Mouse (Mus musculus): ENCODE measurements around the gene Mgat3. TPM values are rescaled to one million over a fixed set of nuclear protein-coding genes. Genes with fewer than 3 reads are reported as not detected.

The Mgat3 gene
- polyA plus RNA-seq, 1 experiment: 23.9 TPM

DNA sequence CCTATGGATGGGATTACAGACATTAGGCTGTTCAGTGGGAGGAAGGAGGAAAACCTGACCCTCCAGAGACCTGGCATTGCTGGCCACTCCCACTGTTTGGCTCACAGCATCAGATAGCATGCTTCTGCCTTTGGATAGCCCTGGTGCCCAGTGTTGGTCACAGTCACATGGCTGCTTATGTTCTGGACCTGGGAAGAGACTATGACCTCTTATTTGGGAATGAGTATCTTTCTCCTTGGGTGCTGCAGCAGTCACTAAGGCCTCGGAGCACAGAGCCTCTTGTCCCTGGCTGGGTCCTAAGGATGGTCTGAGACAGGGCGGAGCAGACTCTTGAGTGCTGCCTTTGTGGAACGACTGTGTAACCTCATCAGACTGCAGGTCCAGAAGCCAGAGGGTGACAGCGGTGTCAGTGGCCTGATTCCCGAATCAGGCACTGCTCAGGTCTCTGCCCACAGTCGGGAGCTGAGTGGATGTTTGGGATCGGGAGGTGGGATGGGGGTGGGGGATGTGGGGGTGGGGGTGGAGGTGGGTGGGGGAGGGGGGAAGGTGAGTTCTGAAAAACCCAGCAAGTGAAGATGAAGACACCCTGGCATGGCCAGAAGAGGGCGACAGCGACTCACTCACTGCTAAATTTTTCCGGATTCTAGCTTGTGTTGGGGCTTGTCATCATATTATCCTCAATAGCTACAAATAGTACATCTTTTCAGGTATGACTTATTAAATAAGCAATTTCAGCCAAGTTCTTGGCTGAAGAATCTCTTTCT, 42.4 kb downstream of the Mgat3 start:
- Histone ChIP-seq H3K4me3 (replicated peaks; ENCODE audit: extremely low read depth, low read depth, low read length) (no peak overlapping the region), H3K4me1 (ENCODE audit: control insufficient read depth, insufficient read depth, low read length) (peaks cover 8% of the 10 kb centered on the region; the same call in 1 of the 2 replicates)
- TF ChIP-seq POLR2A (IDR thresholded peaks at IDR 0.05; ENCODE audit: borderline replicate concordance, extremely low read depth, low read depth, low read length): no peak
- peak; percentile 67 for TF ChIP-seq CTCF (IDR thresholded peaks at IDR 0.05; ENCODE audit: insufficient read depth, low read length)
- peak; percentile 13 for DNase-seq
- 18% methylated on average over 10 of the region's 10 CpGs for WGBS

DNA sequence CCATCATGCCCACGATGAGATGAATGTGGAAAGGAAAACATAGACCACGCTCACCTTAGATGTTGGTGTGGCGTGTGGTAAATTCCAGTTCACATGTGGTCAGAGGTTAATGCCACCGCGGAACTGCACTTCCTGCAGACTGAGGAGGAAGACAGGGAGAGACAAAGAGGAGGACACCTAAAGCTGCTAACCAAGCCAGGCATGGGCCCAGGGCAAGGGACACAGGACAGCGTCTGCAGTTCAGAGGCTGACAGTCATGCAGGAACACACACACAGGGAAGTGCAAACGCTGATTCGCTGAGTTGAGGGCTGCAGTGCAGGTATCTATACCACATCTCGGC, 42.9 kb downstream of the Mgat3 start:
- WGBS: 48% methylated on average over 9 of the region's 9 CpGs
- TF ChIP-seq POLR2A (IDR thresholded peaks at IDR 0.05; ENCODE audit: borderline replicate concordance, extremely low read depth, low read depth, low read length) (no peak), CTCF (IDR thresholded peaks at IDR 0.05; ENCODE audit: insufficient read depth, low read length) (no peak)
- no peak for DNase-seq

DNA sequence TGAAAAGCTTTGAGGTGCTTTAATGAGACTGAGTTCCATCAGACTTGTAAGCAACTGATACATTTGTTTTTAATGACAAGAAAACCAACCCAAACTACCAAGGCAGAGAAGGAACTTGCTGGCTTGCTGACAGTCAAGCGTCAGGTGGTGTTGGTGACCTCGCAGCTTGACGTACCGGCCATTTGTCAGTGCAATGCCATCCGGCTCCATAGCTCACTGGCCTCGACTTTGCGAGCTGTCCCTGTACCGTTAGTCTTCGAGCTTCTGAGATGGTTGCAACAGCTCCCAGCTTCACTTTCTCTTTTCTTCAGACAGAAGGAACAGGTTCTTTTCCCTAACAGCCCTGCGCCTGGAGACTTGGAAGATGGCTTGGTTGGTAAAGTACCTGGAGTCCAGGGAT, 44.0 kb downstream of the Mgat3 start:
- Histone ChIP-seq H3K4me3 (replicated peaks; ENCODE audit: extremely low read depth, low read depth, low read length) (no peak overlapping the region), H3K4me1 (ENCODE audit: control insufficient read depth, insufficient read depth, low read length) (peaks cover 8% of the 10 kb centered on the region; the same call in 1 of the 2 replicates)
- DNase-seq: no peak
- TF ChIP-seq POLR2A (IDR thresholded peaks at IDR 0.05; ENCODE audit: borderline replicate concordance, extremely low read depth, low read depth, low read length) (no peak), CTCF (IDR thresholded peaks at IDR 0.05; ENCODE audit: insufficient read depth, low read length) (no peak)
- 86% methylated on average over 10 of the region's 10 CpGs for WGBS

More for the DNA sequence above, 42.9 kb downstream of the Mgat3 start:
- H3K4me1 ChIP-seq (ENCODE audit: control insufficient read depth, insufficient read depth, low read length): peaks cover 8% of the 10 kb centered on the region; the same call in 1 of the 2 replicates
- H3K4me3 ChIP-seq (replicated peaks; ENCODE audit: extremely low read depth, low read depth, low read length): no peak overlapping the region

DNA sequence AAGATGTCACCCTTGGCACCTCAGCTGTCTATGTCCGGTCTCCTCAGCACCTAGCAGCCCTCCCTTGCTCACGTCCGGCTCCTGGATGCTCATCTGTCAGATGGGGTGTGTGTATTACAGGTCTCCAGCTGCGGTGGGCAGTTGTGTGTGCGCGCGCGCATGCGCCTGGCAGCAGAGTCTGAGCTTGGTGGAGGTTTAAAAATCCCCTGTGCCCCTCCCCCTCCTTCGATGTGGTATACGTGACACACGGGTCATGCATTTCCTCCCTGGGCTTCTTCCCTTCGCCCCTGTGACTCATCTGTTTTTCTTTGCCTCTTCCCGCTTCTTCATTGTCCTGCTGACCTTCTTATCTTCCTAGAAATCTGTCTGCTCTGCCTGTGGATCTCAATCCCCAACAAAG, 45.7 kb downstream of the Mgat3 start:
- 10% methylated on average over 14 of the region's 14 CpGs for WGBS
- Histone ChIP-seq H3K4me1 (ENCODE audit: control insufficient read depth, insufficient read depth, low read length) (peaks cover 8% of the 10 kb centered on the region; the same call in 1 of the 2 replicates), H3K4me3 (replicated peaks; ENCODE audit: extremely low read depth, low read depth, low read length) (no peak overlapping the region)
- no peak for TF ChIP-seq POLR2A (IDR thresholded peaks at IDR 0.05; ENCODE audit: borderline replicate concordance, extremely low read depth, low read depth, low read length)
- no peak for TF ChIP-seq CTCF (IDR thresholded peaks at IDR 0.05; ENCODE audit: insufficient read depth, low read length)
- DNase-seq: no peak

DNA sequence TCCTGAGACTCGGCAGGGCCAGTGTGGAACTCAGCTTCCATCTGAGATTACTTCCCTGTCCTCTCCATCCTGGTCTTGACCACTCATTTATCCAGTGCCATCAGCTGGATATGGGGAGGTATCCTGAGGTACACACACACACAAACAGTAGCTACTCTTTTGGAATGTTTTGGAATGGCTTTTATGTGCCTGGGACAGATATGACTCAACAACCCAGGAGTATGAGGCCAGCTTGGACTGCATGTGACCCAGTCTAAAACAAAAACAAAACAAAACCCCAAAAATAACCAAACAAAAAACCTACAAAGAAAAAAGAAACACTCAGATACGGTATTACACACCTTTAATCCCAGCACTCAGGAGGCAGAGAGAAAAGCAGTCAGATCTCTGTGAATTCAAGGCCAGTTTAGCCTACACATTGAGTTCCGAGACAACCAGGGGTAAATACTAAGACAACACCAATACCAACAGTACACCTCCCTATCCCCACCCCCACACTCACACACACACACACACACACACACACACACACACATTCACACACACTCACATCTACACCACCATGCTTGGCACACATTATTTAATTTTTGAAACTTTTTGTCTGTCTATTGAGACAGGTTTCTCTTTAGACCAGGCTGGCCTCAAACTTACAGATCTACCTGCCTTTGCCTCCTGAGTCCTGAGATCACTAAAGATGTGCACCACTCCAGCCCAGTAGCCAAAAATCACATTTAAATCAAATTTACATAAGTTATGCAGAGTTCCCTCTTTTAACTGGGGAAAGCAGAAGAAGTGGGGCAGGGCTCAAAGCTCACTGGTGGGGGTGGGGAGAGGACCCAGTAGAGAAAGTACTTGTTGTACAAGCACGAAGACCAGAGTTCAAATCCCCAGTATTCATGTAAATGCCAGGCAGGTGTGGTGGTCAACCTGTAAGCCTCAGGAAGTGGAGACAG, 46.5 kb downstream of the Mgat3 start:
- TF ChIP-seq POLR2A (IDR thresholded peaks at IDR 0.05; ENCODE audit: borderline replicate concordance, extremely low read depth, low read depth, low read length) (no peak), CTCF (IDR thresholded peaks at IDR 0.05; ENCODE audit: insufficient read depth, low read length) (no peak)
- 46% methylated on average over 4 of the region's 4 CpGs for WGBS
- H3K4me3 ChIP-seq (replicated peaks; ENCODE audit: extremely low read depth, low read depth, low read length): no peak overlapping the region
- DNase-seq: no peak
- H3K4me1 ChIP-seq (ENCODE audit: control insufficient read depth, insufficient read depth, low read length): peaks cover 8% of the 10 kb centered on the region; the same call in 1 of the 2 replicates

DNA sequence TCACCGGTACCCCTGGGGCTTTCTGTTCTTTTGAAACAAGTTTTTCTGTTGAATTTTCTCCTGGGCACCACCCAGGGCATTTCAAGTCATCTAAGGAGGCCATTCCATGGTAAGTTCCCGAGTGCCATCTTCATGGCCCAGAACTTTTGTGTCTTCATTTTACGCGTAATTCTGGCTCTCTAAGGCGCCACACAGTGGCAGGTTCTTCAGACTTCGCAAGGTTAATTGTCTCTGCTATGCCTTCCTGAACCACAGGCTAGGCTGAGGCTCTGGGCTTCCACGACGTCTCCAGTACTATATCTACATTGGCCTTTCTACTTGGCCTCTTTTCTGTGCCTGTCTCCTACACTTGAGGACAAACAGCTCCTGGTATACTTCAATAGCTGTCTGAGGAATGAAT, 47.5 kb downstream of the Mgat3 start:
- no peak for TF ChIP-seq CTCF (IDR thresholded peaks at IDR 0.05; ENCODE audit: insufficient read depth, low read length)
- no peak for TF ChIP-seq POLR2A (IDR thresholded peaks at IDR 0.05; ENCODE audit: borderline replicate concordance, extremely low read depth, low read depth, low read length)
- peaks cover 8% of the 10 kb centered on the region; the same call in 1 of the 2 replicates for H3K4me1 ChIP-seq (ENCODE audit: control insufficient read depth, insufficient read depth, low read length)
- no peak overlapping the region for H3K4me3 ChIP-seq (replicated peaks; ENCODE audit: extremely low read depth, low read depth, low read length)
- no peak for DNase-seq
- 65% methylated on average over 8 of the region's 8 CpGs for WGBS

DNA sequence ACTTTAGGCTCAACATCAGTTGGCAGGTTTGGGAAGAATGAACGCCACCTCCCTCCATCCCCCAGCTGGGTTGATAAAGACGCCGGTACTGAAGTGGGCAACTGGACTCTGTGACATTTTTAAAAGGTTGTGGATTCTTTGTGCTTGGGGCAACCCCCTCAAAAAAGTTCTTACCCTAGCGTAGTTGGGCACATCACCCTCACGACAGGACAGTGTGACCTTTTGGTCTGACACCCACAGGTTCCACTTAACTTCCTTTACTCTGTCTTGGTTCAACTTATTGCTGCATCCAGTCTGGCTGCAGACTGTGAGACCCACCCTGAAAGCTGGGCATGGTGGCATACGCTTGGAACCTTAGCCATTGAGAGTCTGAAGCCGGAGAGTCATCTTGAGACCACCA, 50.2 kb downstream of the Mgat3 start:
- DNase-seq: no peak
- H3K4me3 ChIP-seq (replicated peaks; ENCODE audit: extremely low read depth, low read depth, low read length): no peak overlapping the region
- TF ChIP-seq CTCF (IDR thresholded peaks at IDR 0.05; ENCODE audit: insufficient read depth, low read length) (no peak), POLR2A (IDR thresholded peaks at IDR 0.05; ENCODE audit: borderline replicate concordance, extremely low read depth, low read depth, low read length) (no peak)
- peaks cover 8% of the 10 kb centered on the region; the same call in 1 of the 2 replicates for H3K4me1 ChIP-seq (ENCODE audit: control insufficient read depth, insufficient read depth, low read length)
- 86% methylated on average over 7 of the region's 7 CpGs for WGBS

DNA sequence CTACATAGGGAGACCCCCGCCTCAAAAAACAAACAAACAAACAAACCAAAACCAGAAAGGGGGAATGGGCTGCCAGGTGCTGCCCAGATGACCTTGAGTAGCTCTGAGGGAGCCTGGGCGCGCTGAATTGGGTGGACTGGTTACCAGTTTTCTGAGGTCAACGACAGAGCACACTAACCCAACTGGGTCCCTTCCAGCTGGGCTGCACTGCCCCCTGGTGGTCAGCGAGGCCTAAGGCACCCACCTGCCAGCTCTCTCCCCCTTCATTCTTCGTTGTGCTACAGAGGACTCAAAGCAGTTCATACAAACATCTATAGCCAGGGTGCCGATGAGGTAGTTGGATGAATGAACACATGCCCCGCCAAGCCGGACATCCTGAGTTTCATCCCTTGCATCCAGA, 51.7 kb downstream of the Mgat3 start:
- TF ChIP-seq CTCF (IDR thresholded peaks at IDR 0.05; ENCODE audit: insufficient read depth, low read length) (peak; percentile 92), POLR2A (IDR thresholded peaks at IDR 0.05; ENCODE audit: borderline replicate concordance, extremely low read depth, low read depth, low read length) (no peak)
- DNase-seq: peak; percentile 71
- WGBS: 18% methylated on average over 9 of the region's 9 CpGs

DNA sequence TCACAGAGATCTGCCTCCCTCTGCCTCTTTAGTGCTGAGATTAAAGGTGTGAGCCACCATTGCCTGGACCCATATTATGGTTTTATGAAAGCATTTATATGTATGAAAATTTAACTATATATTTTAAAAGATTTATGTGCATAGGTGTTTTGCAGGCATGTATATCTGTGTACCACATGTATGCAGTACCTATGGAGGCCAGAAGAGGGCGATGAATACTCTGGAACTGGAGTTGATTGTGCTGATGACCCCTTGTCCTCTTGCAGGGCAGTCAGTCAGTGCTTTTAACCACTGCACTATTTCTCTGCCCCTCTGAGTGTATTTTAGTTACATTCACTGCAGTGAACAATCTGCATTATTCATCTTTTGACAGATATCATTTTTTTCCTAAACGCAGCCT, 52.3 kb downstream of the Mgat3 start:
- Histone ChIP-seq H3K4me3 (replicated peaks; ENCODE audit: extremely low read depth, low read depth, low read length) (no peak overlapping the region), H3K4me1 (ENCODE audit: control insufficient read depth, insufficient read depth, low read length) (no peaks in the 10 kb centered on the region)
- peak; percentile 37 for DNase-seq
- WGBS: 46% methylated on average over 2 of the region's 2 CpGs
- TF ChIP-seq CTCF (IDR thresholded peaks at IDR 0.05; ENCODE audit: insufficient read depth, low read length): peak; percentile 38; the same call in 1 of the 2 replicates
- no peak for TF ChIP-seq POLR2A (IDR thresholded peaks at IDR 0.05; ENCODE audit: borderline replicate concordance, extremely low read depth, low read depth, low read length)

More for the DNA sequence above, 51.7 kb downstream of the Mgat3 start:
- Histone ChIP-seq H3K4me1 (ENCODE audit: control insufficient read depth, insufficient read depth, low read length) (no peaks in the 10 kb centered on the region), H3K4me3 (replicated peaks; ENCODE audit: extremely low read depth, low read depth, low read length) (no peak overlapping the region)
